Mouse (Mus musculus): Measurements from ENCODE around the gene Gigyf1. TPM values are rescaled to one million over a fixed set of nuclear protein-coding genes. Genes with fewer than 3 reads are reported as not detected.

Gigyf1 gene
- total and polyA plus RNA-seq, 3 experiments = 0.98 to 12.3 (median 5.9) TPM

- no peak for DNase-seq (ENCODE audit: extremely low read depth)
- Histone ChIP-seq H3K9ac (ENCODE audit: insufficient read depth, low read depth) (peak overlapping the region; percentile 95), H3K79me2 (replicated peaks; ENCODE audit: control insufficient read depth, extremely low read depth, insufficient read depth, poor library complexity, severe bottlenecking) (peaks cover 24% of the 10 kb centered on the region), H3K4me3 (replicated peaks in 1 of 3; ENCODE audit: low read depth in 2 of 3, low read length in 2 of 3, poor library complexity in 1 of 3) (peak overlapping the region; percentile 45 to 76 (median 74)), H3K27me3 (replicated peaks) (peaks cover 21% of the 10 kb centered on the region), H3K4me2 (ENCODE audit: insufficient read depth, low read depth, poor library complexity, severe bottlenecking) (peak overlapping the region; percentile 90), H3K36me3 (replicated peaks in 1 of 2; ENCODE audit: control insufficient read depth in 1 of 2, insufficient read depth in 1 of 2, low read length in 1 of 2) (peaks cover 4 to 28% of the 10 kb centered on the region in 2 experiments), H3K27ac (ENCODE audit: insufficient read depth, low read depth) (no peak overlapping the region), H3K9me3 (replicated peaks; ENCODE audit: low read length) (peaks cover 1% of the 10 kb centered on the region), H3K4me1 (ENCODE audit: control insufficient read depth in 1 of 2, insufficient read depth in 2 of 2) (peaks cover 3 to 34% of the 10 kb centered on the region in 2 experiments; a peak in 3 of 4 replicates)
- dilution Hi-C loops (cut with MboI; ENCODE audit: extremely low pct_ligation_motif_present, extremely low pct_unique_long_range_greater_than_20kb, low sequenced_read_pairs) = no loop called here
- TF ChIP-seq MXI1 (IDR thresholded peaks at IDR 0.05; ENCODE audit: low read depth, low read length) (peak; percentile 19; the same call in 1 of the 2 replicates), USF2 (conservative IDR thresholded peaks at IDR 0.05; ENCODE audit: low read depth, low read length) (no peak)
- in situ Hi-C loops (cut with MboI; ENCODE audit: low pct_ligation_motif_present, low pct_unique_long_range_greater_than_20kb, low sequenced_read_pairs) = loop anchor here (25.0 kb wide), 1 partner anchor 252 kb away; no protein-coding TSS in a partner anchor
Measured at GRCm38 (mm10) chr5:137510573-137511390, 7.6 kb upstream of the Gigyf1 start.

GRCm38 (mm10) chr5:137511706-137512105 is 6.6 kb upstream of the Gigyf1 start:
- no peak for TF ChIP-seq ZMIZ1 (IDR thresholded peaks at IDR 0.05; ENCODE audit: low read depth, low read length)
- TF ChIP-seq MAFK (IDR thresholded peaks at IDR 0.05; ENCODE audit: insufficient replicate concordance, low read length) = no peak
- TF ChIP-seq E2F4 (IDR thresholded peaks at IDR 0.05; ENCODE audit: insufficient replicate concordance, low read depth, low read length) = no peak
- TF ChIP-seq MXI1 (IDR thresholded peaks at IDR 0.05; ENCODE audit: low read depth, low read length) = no peak
- TF ChIP-seq MAX (IDR thresholded peaks at IDR 0.05; ENCODE audit: low read length) = no peak
- no peak for TF ChIP-seq PAX5 (IDR thresholded peaks at IDR 0.05; ENCODE audit: low read length)
- no peak for TF ChIP-seq IRF4 (IDR thresholded peaks at IDR 0.05; ENCODE audit: low read depth, low read length)
- no peak for TF ChIP-seq GABPA (IDR thresholded peaks at IDR 0.05; ENCODE audit: insufficient replicate concordance, low read depth, low read length)
- TF ChIP-seq CTCF (conservative IDR thresholded peaks at IDR 0.05 in 1 of 2, IDR thresholded peaks at IDR 0.05 in 1 of 2; ENCODE audit: low read depth in 2 of 2, low read length in 2 of 2) = no peak
- TF ChIP-seq TCF12 (IDR thresholded peaks at IDR 0.05; ENCODE audit: low read depth, low read length) = no peak
- Histone ChIP-seq H3K79me2 (replicated peaks; ENCODE audit: control insufficient read depth, extremely low read depth, insufficient read depth, poor library complexity, severe bottlenecking) (peaks cover 26% of the 10 kb centered on the region), H3K4me3 (replicated peaks in 1 of 3; ENCODE audit: low read depth in 2 of 3, low read length in 2 of 3, poor library complexity in 1 of 3) (peak overlapping the region in 1 of 3 experiments; percentile 42), H3K36me3 (replicated peaks in 1 of 2; ENCODE audit: control insufficient read depth in 1 of 2, insufficient read depth in 1 of 2, low read length in 1 of 2) (peaks cover 4 to 33% of the 10 kb centered on the region in 2 experiments), H3K4me2 (ENCODE audit: insufficient read depth, low read depth, poor library complexity, severe bottlenecking) (peak overlapping the region; percentile 90), H3K9ac (ENCODE audit: insufficient read depth, low read depth) (peak overlapping the region; percentile 95; the same call in 1 of the 2 replicates), H3K9me3 (replicated peaks; ENCODE audit: low read length) (no peaks in the 10 kb centered on the region), H3K27ac (ENCODE audit: insufficient read depth, low read depth) (no peak overlapping the region), H3K4me1 (ENCODE audit: control insufficient read depth in 1 of 2, insufficient read depth in 2 of 2) (peaks cover 3 to 35% of the 10 kb centered on the region in 2 experiments; a peak in 3 of 4 replicates), H3K27me3 (replicated peaks) (peaks cover 19% of the 10 kb centered on the region)
- in situ Hi-C loops (cut with MboI; ENCODE audit: low pct_ligation_motif_present, low pct_unique_long_range_greater_than_20kb, low sequenced_read_pairs) (loop anchor here (25.0 kb wide), 1 partner anchor 251 kb away; no protein-coding TSS in a partner anchor), dilution Hi-C loops (cut with MboI; ENCODE audit: extremely low pct_ligation_motif_present, extremely low pct_unique_long_range_greater_than_20kb, low sequenced_read_pairs) (no loop called here)
- no peak for DNase-seq (ENCODE audit: extremely low read depth)
